Mouse (Mus musculus): ENCODE measurements around the gene Pikfyve. TPM values are rescaled to one million over a fixed set of nuclear protein-coding genes. Genes with fewer than 3 reads are reported as not detected.
"Not testable (repeated sequence)": the region's sequence is repeated elsewhere in the genome, so short reads cannot be mapped to it uniquely, and the experiment has no call there.

Pikfyve gene
- total RNA-seq, 2 experiments from 2014 or later: 24.4 to 28.0 TPM

GRCm38 (mm10) chr1:65183994-65184393 lies 2.5 kb upstream of the Pikfyve start:
- no peak for ATAC-seq (replicated peaks; ENCODE audit: poor library complexity)

DNA sequence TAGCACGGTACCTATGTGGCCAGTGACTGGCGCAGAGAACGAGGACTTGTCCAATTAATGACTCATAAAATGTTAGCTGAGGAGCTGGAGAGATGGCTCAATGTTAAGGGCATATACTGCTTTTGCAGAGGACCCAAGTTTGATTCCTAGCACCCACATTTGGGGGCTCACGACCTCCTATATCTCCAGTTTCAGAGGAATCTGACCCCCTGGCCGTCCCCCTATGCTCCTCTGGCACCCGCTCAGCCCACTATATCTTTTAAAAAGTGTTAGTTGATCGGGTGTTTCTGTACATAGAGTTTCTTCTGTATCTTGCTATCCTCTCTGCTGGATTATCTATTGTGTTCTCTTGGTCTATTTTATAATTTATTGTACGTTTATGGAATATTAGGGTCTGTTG lies 1.5 kb upstream of the Pikfyve start:
- no peak for ATAC-seq (replicated peaks; ENCODE audit: poor library complexity)

GRCm38 (mm10) chr1:65185524-65186205 lies 818 bp upstream of the Pikfyve start:
- ATAC-seq (replicated peaks; ENCODE audit: poor library complexity): peak; percentile 14

DNA sequence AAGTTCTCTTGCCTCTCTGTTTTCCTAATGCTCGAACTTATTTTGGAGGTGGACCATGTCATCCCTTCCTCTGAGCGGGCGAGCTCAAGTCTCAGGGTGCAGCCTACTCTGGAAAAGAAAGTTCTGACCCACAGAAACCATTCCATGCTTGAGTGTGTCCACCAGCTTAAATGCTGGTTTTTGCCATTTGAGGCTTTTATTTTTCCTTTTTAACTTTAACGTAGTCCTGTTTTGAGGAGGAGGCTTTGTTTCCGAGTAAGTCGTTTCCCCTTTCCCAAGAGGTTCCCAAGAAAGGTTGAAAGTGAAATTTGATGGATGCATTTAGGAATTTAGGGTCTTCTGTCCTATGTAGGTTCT lies 569 bp downstream of the Pikfyve start:
- no peak for ATAC-seq (replicated peaks; ENCODE audit: poor library complexity)

- no peak for ATAC-seq (replicated peaks; ENCODE audit: poor library complexity)
Observed at GRCm38 (mm10) chr1:65190172-65190571, 3.7 kb downstream of the Pikfyve start.

DNA sequence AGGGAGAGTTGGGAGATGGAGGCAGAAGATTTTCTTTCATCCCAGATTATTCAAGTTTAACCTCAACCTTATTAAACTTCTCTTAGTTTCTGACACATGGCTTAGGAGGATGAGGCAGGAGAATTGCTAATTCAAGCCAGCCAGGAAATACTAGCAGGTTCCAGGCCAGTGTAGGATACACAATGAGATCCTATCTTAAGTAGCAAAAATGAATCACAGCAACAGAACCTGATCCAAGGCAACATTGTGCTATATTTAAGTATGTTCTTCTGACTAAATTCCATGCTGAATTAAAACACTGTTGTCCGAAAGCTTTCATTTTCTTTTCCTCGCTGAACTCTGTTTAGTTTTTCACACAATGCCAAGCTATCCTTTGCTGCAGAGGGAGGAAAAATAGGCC lies 6.7 kb downstream of the Pikfyve start:
- no peak for ATAC-seq (replicated peaks; ENCODE audit: poor library complexity)

- ATAC-seq (replicated peaks; ENCODE audit: poor library complexity): peak; percentile 44; the same call in 1 of the 2 replicates
Observed at GRCm38 (mm10) chr1:65198425-65198824, 11.9 kb downstream of the Pikfyve start.

DNA sequence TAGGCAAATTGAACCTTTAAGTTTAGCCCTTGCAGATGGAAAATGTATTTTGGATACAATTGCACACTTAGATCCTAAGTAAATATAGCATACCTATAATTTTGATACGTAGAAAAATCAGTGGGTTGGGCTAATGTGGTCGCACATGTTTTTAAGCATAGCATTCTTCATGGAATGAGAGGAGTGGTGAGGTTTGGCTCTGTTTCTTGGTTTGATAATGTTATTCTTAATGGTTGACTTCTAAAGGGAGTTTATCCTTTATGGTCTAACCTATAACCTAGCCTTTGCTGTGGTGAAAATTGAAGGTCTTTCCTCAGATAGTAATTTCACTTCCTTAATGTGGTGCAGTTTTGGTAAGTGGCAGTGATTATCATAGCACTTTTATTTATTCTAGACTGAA lies 12.4 kb downstream of the Pikfyve start:
- ATAC-seq (replicated peaks; ENCODE audit: poor library complexity): no peak

DNA sequence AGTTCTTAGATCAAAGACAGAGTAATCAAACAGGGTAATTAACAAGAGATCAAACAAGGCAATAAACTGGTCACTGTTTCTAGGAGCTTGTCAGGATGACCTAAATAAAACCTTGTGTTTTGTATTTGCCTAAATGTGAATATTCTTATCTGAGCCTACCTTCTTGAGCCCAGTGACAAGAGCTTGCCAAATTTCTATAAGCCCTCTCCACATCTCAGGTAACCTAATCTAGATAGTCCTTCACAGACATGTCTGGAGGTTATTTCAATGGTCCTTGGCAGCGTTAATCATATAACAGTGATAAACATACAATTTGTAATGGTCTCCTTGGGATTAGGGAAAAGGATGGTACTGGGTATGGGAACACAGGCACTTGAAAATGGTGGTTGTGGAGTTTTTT lies 17.8 kb downstream of the Pikfyve start:
- ATAC-seq (replicated peaks; ENCODE audit: poor library complexity): peak; percentile 71

DNA sequence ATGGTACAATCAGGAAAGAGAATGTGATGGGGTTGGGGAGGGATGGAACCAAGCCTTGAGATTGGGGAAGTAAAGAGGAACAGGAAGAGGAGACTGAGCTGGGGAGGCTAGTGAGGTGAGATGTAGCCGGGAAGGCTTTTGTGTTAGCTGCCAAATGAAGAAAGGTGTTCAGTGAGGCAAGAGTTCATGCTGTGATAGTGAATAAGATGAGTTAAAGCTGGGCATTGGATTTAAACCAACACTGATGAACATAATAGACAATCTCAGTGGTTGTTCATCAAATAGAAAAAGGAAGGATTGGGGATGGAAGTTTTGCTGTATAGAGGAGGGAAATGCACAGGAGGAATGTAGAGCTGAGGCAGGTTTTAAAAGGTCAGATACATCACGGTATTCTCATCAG lies 26.7 kb downstream of the Pikfyve start:
- no peak for ATAC-seq (replicated peaks; ENCODE audit: poor library complexity)

- no peak for ATAC-seq (replicated peaks; ENCODE audit: poor library complexity)
Observed at GRCm38 (mm10) chr1:65217567-65217966, 31.1 kb downstream of the Pikfyve start.

GRCm38 (mm10) chr1:65217972-65218371 lies 31.5 kb downstream of the Pikfyve start:
- no peak for ATAC-seq (replicated peaks; ENCODE audit: poor library complexity)

GRCm38 (mm10) chr1:65223654-65224053 lies 37.2 kb downstream of the Pikfyve start:
- ATAC-seq (replicated peaks; ENCODE audit: poor library complexity): no peak

DNA sequence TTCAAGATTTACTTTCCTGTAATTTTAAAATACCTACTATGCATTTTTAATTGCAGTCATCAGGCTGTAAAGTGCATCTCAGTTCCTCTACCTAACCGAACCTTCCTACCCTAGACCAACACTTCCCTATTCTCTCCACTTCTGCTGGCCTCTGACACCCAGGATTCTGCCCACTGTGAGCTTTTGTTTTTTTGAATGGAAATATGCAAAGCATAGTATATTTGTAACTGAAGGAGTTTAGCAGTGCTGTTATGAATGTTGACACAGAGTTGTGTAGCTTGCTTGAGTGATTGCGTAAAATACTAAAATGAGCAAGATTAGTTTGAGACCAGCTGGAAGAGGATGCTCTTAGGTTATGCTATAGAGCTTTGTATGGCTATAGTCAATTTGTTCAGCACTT lies 41.2 kb downstream of the Pikfyve start:
- peak; percentile 86 for ATAC-seq (replicated peaks; ENCODE audit: poor library complexity)

- ATAC-seq (replicated peaks; ENCODE audit: poor library complexity): not testable (repeated sequence)
Observed at GRCm38 (mm10) chr1:65229768-65230167, 43.3 kb downstream of the Pikfyve start.

- ATAC-seq (replicated peaks; ENCODE audit: poor library complexity): 0 out of 2 replicates have a peak, but pooled peaks have one; percentile 37
Observed at GRCm38 (mm10) chr1:65230566-65230965, 44.1 kb downstream of the Pikfyve start.

- no peak for ATAC-seq (replicated peaks; ENCODE audit: poor library complexity)
Observed at GRCm38 (mm10) chr1:65237712-65238111, 51.2 kb downstream of the Pikfyve start.

- no peak for ATAC-seq (replicated peaks; ENCODE audit: poor library complexity)
Observed at GRCm38 (mm10) chr1:65245637-65246036, 59.2 kb downstream of the Pikfyve start.

- ATAC-seq (replicated peaks; ENCODE audit: poor library complexity): no peak
Observed at GRCm38 (mm10) chr1:65280461-65280860, 94.0 kb downstream of the Pikfyve start.

- no peak for ATAC-seq (replicated peaks; ENCODE audit: poor library complexity)
Observed at GRCm38 (mm10) chr1:65281756-65282155, 95.3 kb downstream of the Pikfyve start, which contains the start of gene Pth2r. Pth2r (plus strand) TSS chr1:65282056.

DNA sequence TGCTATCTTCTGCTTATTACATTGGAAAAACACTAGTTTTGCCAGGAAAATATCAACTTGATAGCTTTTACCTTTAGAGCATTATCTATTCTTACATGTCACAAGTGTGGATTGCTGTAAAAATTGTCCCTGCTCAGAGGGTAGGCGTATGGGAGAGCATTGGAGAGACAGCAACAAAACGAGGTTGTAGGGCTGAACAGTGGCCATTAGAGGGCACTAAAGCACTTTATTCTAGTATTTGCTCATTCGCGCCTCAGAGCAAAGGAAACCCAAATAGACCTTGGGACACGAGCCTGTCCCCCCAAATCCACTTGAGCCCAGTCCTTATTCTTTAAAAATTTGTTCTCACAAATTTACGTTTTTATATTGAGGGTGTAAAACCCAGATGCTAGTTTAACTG lies 96.3 kb downstream of the Pikfyve start:
- peak; percentile 99 for ATAC-seq (replicated peaks; ENCODE audit: poor library complexity)

GRCm38 (mm10) chr1:65308476-65308875 lies 122.0 kb downstream of the Pikfyve start:
- no peak for ATAC-seq (replicated peaks; ENCODE audit: poor library complexity)

Measured in megakaryocyte progenitor cell, adult 5-6 weeks (primary cell).